Mouse (Mus musculus) olfactory bulb, adult 2 months (tissue): Measurements from ENCODE around the gene Hdgfl2. TPM values are rescaled to one million over a fixed set of nuclear protein-coding genes. Genes with fewer than 3 reads are reported as not detected.
"Not testable (repeated sequence)": the region's sequence is repeated elsewhere in the genome, so short reads cannot be mapped to it uniquely, and the experiment has no call there.

Source experiments
- H3K27ac ChIP-seq: fragments of 200-500 bp; 2 replicates; pipeline ENCODE4 v1.5.1; 2012; ENCODE audit warnings: low read depth, low read length; ENCODE audit not compliant: insufficient read depth
- H3K4me1 ChIP-seq: fragments of 200-500 bp; 2 replicates; pipeline ENCODE4 v1.6.1; 2012; ENCODE audit warnings: low read length; ENCODE audit not compliant: control insufficient read depth, insufficient read depth
- H3K4me3 ChIP-seq: fragments of 200-500 bp; 2 replicates; pipeline ENCODE4 v1.5.1; 2012; ENCODE audit warnings: mild to moderate bottlenecking, low read depth, low read length, moderate library complexity; ENCODE audit not compliant: insufficient read depth
- CTCF ChIP-seq: fragments of 200-500 bp; IDR thresholded peaks from 2 replicates; pipeline ENCODE4 v1.5.1; 2012; ENCODE audit warnings: low read depth, mild to moderate bottlenecking, low read length, moderate library complexity; ENCODE audit not compliant: insufficient read depth
- POLR2A ChIP-seq: fragments of 200-500 bp; IDR thresholded peaks from 2 replicates; pipeline ENCODE4 v1.6.1; 2012; ENCODE audit warnings: mild to moderate bottlenecking, low read depth, low read length, moderate library complexity; ENCODE audit not compliant: insufficient read depth
- WGBS: fragments of 180-500 bp; shearing (Covaris S2); methylation state at CpG from one replicate; pipeline ENCODE4 v1.1.7; 2018; 5-methylcytosine and 5-hydroxymethylcytosine counted together
- polyA plus RNA-seq: library from polyadenylated mRNA; stranded (reverse); fragments of >200 nt; gene quantifications from 2 replicates; pipeline ENCODE4 v1.2.4, GENCODE M21; 2012; ENCODE audit warnings: low replicate concordance; ENCODE audit not compliant: missing spikeins, insufficient read depth, insufficient read length

Gene Hdgfl2
- polyA plus RNA-seq, 1 experiment: 483 TPM

GRCm38 (mm10) chr17:56074827-56075208 is 4.6 kb upstream of the Hdgfl2 start, which contains the start of gene Ubxn6:
Gene Ubxn6 (minus strand): TSS chr17:56075028.
- H3K27ac ChIP-seq: peak within 1 kb of the TSS; percentile 77
- H3K4me1 ChIP-seq: peaks cover 8% of the 10 kb centered on the region
- TF ChIP-seq CTCF: 0 out of 2 replicates have a peak, but pooled peaks have one; percentile 19
- TF ChIP-seq POLR2A: peak; percentile 72
- H3K4me3 ChIP-seq: peak within 1 kb of the TSS; percentile 91
- WGBS: under 1% methylated on average over 35 of the region's 35 CpGs

- peaks cover 29% of the 10 kb centered on the region for H3K4me1 ChIP-seq
- H3K27ac ChIP-seq: no peak overlapping the region
- no peak overlapping the region for H3K4me3 ChIP-seq
- WGBS: 85% methylated on average over 5 of the region's 5 CpGs
- TF ChIP-seq POLR2A: no peak
- TF ChIP-seq CTCF: no peak
Measured at GRCm38 (mm10) chr17:56077523-56077922, 1.9 kb upstream of the Hdgfl2 start.

GRCm38 (mm10) chr17:56078361-56078760 is 1.1 kb upstream of the Hdgfl2 start:
- H3K4me1 ChIP-seq: peaks cover 29% of the 10 kb centered on the region
- not testable (repeated sequence) for H3K27ac ChIP-seq, H3K4me3 ChIP-seq
- WGBS: 65% methylated on average over 9 of the region's 9 CpGs

GRCm38 (mm10) chr17:56079921-56080320 is 487 bp downstream of the Hdgfl2 start:
- no peak for TF ChIP-seq CTCF
- TF ChIP-seq POLR2A: no peak
- no peak overlapping the region for H3K27ac ChIP-seq
- peaks cover 26% of the 10 kb centered on the region for H3K4me1 ChIP-seq
- H3K4me3 ChIP-seq: peak overlapping the region; percentile 66
- WGBS: 2% methylated on average over 11 of the region's 11 CpGs

GRCm38 (mm10) chr17:56080781-56081585 is 1.5 kb downstream of the Hdgfl2 start:
- Histone ChIP-seq H3K4me1 (peaks cover 26% of the 10 kb centered on the region), H3K27ac (no peak overlapping the region), H3K4me3 (peak overlapping the region; percentile 66)
- TF ChIP-seq POLR2A: no peak
- no peak for TF ChIP-seq CTCF
- WGBS: 3% methylated on average over 8 of the region's 8 CpGs

GRCm38 (mm10) chr17:56092312-56092711 is 12.9 kb downstream of the Hdgfl2 start:
- Histone ChIP-seq H3K4me3 (no peak overlapping the region), H3K27ac (no peak overlapping the region), H3K4me1 (no peaks in the 10 kb centered on the region)
- TF ChIP-seq CTCF (no peak), POLR2A (no peak)
- WGBS: 84% methylated on average over 1 of the region's 1 CpGs

- TF ChIP-seq POLR2A (no peak), CTCF (no peak)
- no peak overlapping the region for H3K27ac ChIP-seq
- H3K4me1 ChIP-seq: no peaks in the 10 kb centered on the region
- WGBS: 94% methylated on average over 1 of the region's 1 CpGs
- no peak overlapping the region for H3K4me3 ChIP-seq
Measured at GRCm38 (mm10) chr17:56092794-56093193, 13.4 kb downstream of the Hdgfl2 start.

- H3K27ac ChIP-seq: no peak overlapping the region
- no peak overlapping the region for H3K4me3 ChIP-seq
- WGBS: 91% methylated on average over 12 of the region's 12 CpGs
Measured at GRCm38 (mm10) chr17:56096883-56097282, 17.4 kb downstream of the Hdgfl2 start.

GRCm38 (mm10) chr17:56098180-56098579 is 18.7 kb downstream of the Hdgfl2 start:
- 88% methylated on average over 8 of the region's 8 CpGs for WGBS
- Histone ChIP-seq H3K27ac (no peak overlapping the region), H3K4me1 (no peaks in the 10 kb centered on the region), H3K4me3 (no peak overlapping the region)
- TF ChIP-seq POLR2A: no peak
- no peak for TF ChIP-seq CTCF

More at GRCm38 (mm10) chr17:56096883-56097282, 17.4 kb downstream of the Hdgfl2 start:
- TF ChIP-seq CTCF (no peak), POLR2A (no peak)
- no peaks in the 10 kb centered on the region for H3K4me1 ChIP-seq
